Comparison of ENCODE assay signal across 8 mouse cellular contexts in the genomic region with DNA sequence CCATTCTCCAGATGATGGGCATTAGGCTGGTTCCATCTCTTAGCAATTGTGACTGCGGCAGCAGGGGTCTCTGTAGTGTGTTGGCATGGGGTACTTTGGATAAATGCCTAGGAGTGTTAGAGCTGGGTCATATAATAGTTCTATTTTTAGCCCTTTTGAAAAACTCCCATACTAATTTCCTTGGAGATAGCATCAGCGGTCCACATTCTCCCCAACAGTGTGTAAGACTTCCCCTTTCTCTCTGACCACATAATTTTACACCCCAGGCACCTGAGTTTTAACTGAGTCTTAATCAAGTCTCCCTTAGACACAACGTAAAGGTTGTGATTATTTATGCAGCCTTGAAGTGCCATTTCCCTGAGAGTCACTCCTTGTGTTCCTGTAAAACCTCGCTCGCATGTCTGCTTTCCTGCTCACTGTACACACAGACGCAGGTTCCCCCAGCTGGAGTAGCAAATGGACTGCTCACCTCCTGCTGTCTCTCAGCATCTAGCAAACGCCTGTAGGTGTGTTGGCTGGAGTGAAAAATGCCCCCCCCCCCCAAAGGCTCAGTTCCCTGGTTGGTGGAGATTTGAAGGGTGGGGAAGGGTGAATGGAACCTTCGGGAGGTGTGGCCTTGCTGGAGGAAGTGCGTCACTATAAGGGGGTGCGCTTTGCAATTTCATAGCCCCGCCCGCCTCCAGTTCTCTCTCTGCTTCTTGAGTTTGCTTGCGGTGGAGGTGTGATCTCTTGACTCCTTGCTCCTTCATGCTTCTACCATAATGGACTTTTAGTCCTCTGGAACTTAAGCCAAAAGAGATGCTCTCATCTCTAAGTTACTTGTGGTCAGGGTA.
A peak's percentile ranks its signal among the peaks of the same experiment; 100 is the strongest.
DNase-seq lines count a peak whose midpoint lies in the region; ATAC-seq lines count a peak whose summit lies in the region.

No protein-coding gene starts in this region.

- H3K4me3 ChIP-seq in heart, embryonic 15.5 days: peak overlapping the region; percentile 16
- no peak overlapping the region for H3K4me3 ChIP-seq in hindbrain, embryonic 15.5 days

- H3K36me3 ChIP-seq in heart, embryonic 15.5 days: no peaks in the 10 kb centered on the region
- H3K36me3 ChIP-seq in hindbrain, embryonic 15.5 days: no peaks in the 10 kb centered on the region

- H3K9ac ChIP-seq in heart, embryonic 15.5 days: no peak overlapping the region
- H3K9ac ChIP-seq in hindbrain, embryonic 15.5 days: no peak overlapping the region

- no peaks in the 10 kb centered on the region for H3K9me3 ChIP-seq in heart, embryonic 15.5 days (replicated peaks)
- H3K9me3 ChIP-seq in hindbrain, embryonic 15.5 days: no peaks in the 10 kb centered on the region

- ATAC-seq in heart, embryonic 15.5 days (replicated peaks; ENCODE audit: insufficient number of reproducible peaks, insufficient read depth, low FRiP score, low read depth): no peak
- ATAC-seq in hindbrain, embryonic 15.5 days (ENCODE audit: low FRiP score, low read depth): peak; percentile 38; the same call in 1 of the 2 replicates
- peak; percentile 78 for ATAC-seq in monocyte, adult 5-6 weeks (replicated peaks; ENCODE audit: insufficient number of reproducible peaks, low FRiP score, low TSS enrichment, poor library complexity, severe bottlenecking)
- no peak for ATAC-seq in erythroblast, adult 5-6 weeks (replicated peaks; ENCODE audit: low FRiP score, poor library complexity, severe bottlenecking)

- intact Hi-C loops in heart, postnatal 14 days (cut with DNase I): no loop called here

- peak overlapping the region; percentile 48 for H3K4me2 ChIP-seq in heart, embryonic 15.5 days
- peak overlapping the region; percentile 25 for H3K4me2 ChIP-seq in hindbrain, embryonic 15.5 days

- peaks cover 19% of the 10 kb centered on the region for H3K4me1 ChIP-seq in heart, embryonic 15.5 days (replicated peaks)
- peaks cover 23% of the 10 kb centered on the region for H3K4me1 ChIP-seq in hindbrain, embryonic 15.5 days (replicated peaks)

- 58% methylated on average over 13 of the region's 13 CpGs for WGBS in heart, embryonic 15.5 days
- 63% methylated on average over 13 of the region's 13 CpGs for WGBS in hindbrain, embryonic 15.5 days

- DNase-seq in heart, postnatal 14 days: no peak
- DNase-seq in A20 (ENCODE audit: low read depth, low spot score) (peak; percentile 70), ZHBTc4 (ENCODE audit: low read depth, low spot score) (peak; percentile 68)
- no peak for DNase-seq in embryo, embryonic 11 days

- H3K27ac ChIP-seq in heart, embryonic 15.5 days: peak overlapping the region; percentile 53
- peak overlapping the region; percentile 46; the same call in 1 of the 2 replicates for H3K27ac ChIP-seq in hindbrain, embryonic 15.5 days (replicated peaks)

- H3K27me3 ChIP-seq in heart, embryonic 15.5 days: no peaks in the 10 kb centered on the region
- no peaks in the 10 kb centered on the region for H3K27me3 ChIP-seq in hindbrain, embryonic 15.5 days

Comparison
In these comparisons a context has a peak if more than half of its experiments do, and no peak if none do; other contexts are left out.
1. ATAC-seq: peak in hindbrain, embryonic 15.5 days (single experiment) and monocyte, adult 5-6 weeks (single experiment); none in heart, embryonic 15.5 days (single experiment) and erythroblast, adult 5-6 weeks (single experiment).
2. DNase-seq: peak in A20 (single experiment) and ZHBTc4 (single experiment); none in heart, postnatal 14 days (0 of 2) and embryo, embryonic 11 days (single experiment).